Mouse (Mus musculus): Measurements from ENCODE around the gene Stambp. TPM values are rescaled to one million over a fixed set of nuclear protein-coding genes. Genes with fewer than 3 reads are reported as not detected.
"Not testable (repeated sequence)": the region's sequence is repeated elsewhere in the genome, so short reads cannot be mapped to it uniquely, and the experiment has no call there.

The Stambp gene
- 10 to 100 TPM; 12.7 to 80.9 (median 48.2) TPM for total RNA-seq (2018; cell fraction: chromatin; rRNA removed)
- total RNA-seq (2018; cell fraction: cytosol; rRNA removed): 10 to 100 TPM; 16.5 to 33.0 (median 24.4) TPM
- total RNA-seq (2018; cell fraction: nucleus; rRNA removed): 10 to 100 TPM; 11.8 to 63.6 (median 33.1) TPM
- polyA plus RNA-seq (2018): 22.5 to 49.4 TPM (median 24.4 TPM) in 3 replicates

GRCm38 (mm10) chr6:83572671-83573070, at the start of gene Stambp:
Gene Stambp, minus strand, starts transcription at chr6:83572729.
- WGBS (ENCODE audit: missing documents): 2% methylated on average over 6 of the region's 11 CpGs
- Histone ChIP-seq H3K27ac (peak within 1 kb of the TSS; percentile 44), H3K79me2 (ENCODE audit: inconsistent target) (peaks cover 42% of the 10 kb centered on the region), H3K36me3 (ENCODE audit: inconsistent target) (peaks cover 24% of the 10 kb centered on the region), H3K4me3 (ENCODE audit: inconsistent target) (peak within 1 kb of the TSS; percentile 84)

DNA sequence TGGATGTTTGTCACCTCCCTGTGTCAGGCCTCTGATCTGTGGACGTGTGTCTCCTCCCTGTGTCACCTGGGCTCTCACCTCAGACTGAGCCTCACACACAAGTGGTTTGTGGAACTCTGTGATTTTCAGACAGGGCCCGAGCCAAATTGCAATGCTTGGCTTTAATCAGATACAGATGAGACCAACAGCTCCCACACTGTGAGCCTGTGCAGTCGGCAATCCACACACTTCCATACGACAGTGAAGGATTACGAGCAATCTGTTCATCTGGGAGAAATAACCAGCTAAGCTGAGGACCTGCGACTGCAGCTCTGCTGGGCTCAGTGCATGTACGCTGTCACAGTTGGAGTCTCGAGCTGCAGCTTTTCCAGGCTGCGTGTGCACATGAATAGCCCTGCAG, 47.4 kb upstream of the Stambp start:
- Histone ChIP-seq H3K27ac (no peak overlapping the region), H3K36me3 (ENCODE audit: inconsistent target) (no peaks in the 10 kb centered on the region), H3K4me3 (ENCODE audit: inconsistent target) (no peak overlapping the region), H3K79me2 (ENCODE audit: inconsistent target) (no peaks in the 10 kb centered on the region)
- 86% methylated on average over 9 of the region's 9 CpGs for WGBS (ENCODE audit: missing documents)

- Histone ChIP-seq H3K4me3 (ENCODE audit: inconsistent target) (no peak overlapping the region), H3K79me2 (ENCODE audit: inconsistent target) (no peaks in the 10 kb centered on the region), H3K36me3 (ENCODE audit: inconsistent target) (no peaks in the 10 kb centered on the region), H3K27ac (no peak overlapping the region)
- WGBS (ENCODE audit: missing documents): 84% methylated on average over 13 of the region's 15 CpGs
Observed at GRCm38 (mm10) chr6:83617581-83618335, 45.2 kb upstream of the Stambp start.

- Histone ChIP-seq H3K4me3 (ENCODE audit: inconsistent target) (no peak overlapping the region), H3K27ac (no peak overlapping the region), H3K36me3 (ENCODE audit: inconsistent target) (no peaks in the 10 kb centered on the region), H3K79me2 (ENCODE audit: inconsistent target) (no peaks in the 10 kb centered on the region)
- 27% methylated on average over 5 of the region's 5 CpGs for WGBS (ENCODE audit: missing documents)
Observed at GRCm38 (mm10) chr6:83616512-83616911, 44.0 kb upstream of the Stambp start.

DNA sequence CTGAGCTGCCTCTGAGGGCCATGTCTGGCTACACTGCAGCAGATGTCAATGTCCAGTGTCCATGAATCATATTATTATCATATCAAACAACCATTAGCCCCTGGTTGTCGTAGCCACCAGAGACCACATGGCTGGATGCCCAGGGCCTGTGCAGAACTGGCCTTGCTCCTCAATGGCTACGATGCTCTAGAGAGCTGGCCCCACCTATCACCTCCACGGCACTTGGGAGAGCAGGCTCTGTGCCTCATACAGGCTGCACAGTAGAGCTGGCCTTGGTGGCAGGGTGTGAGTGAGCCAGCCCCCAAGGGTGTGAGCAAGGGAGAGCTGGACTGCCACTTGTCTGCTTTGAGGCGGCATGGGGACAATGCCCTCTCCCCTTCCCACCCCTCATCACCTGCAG, 41.9 kb upstream of the Stambp start:
- Histone ChIP-seq H3K36me3 (ENCODE audit: inconsistent target) (no peaks in the 10 kb centered on the region), H3K27ac (no peak overlapping the region), H3K79me2 (ENCODE audit: inconsistent target) (no peaks in the 10 kb centered on the region), H3K4me3 (ENCODE audit: inconsistent target) (no peak overlapping the region)
- 98% methylated on average over 4 of the region's 4 CpGs for WGBS (ENCODE audit: missing documents)

GRCm38 (mm10) chr6:83612976-83613375, 40.4 kb upstream of the Stambp start:
- no peaks in the 10 kb centered on the region for H3K36me3 ChIP-seq (ENCODE audit: inconsistent target)
- 83% methylated on average over 1 of the region's 1 CpGs for WGBS (ENCODE audit: missing documents)
- no peaks in the 10 kb centered on the region for H3K79me2 ChIP-seq (ENCODE audit: inconsistent target)
- no peak overlapping the region for H3K4me3 ChIP-seq (ENCODE audit: inconsistent target)
- peak overlapping the region; percentile 35; the same call in 1 of the 2 replicates for H3K27ac ChIP-seq

- 8% methylated on average over 6 of the region's 6 CpGs for WGBS (ENCODE audit: missing documents)
- Histone ChIP-seq H3K4me3 (ENCODE audit: inconsistent target) (no peak overlapping the region), H3K27ac (peak overlapping the region; percentile 46), H3K79me2 (ENCODE audit: inconsistent target) (no peaks in the 10 kb centered on the region), H3K36me3 (ENCODE audit: inconsistent target) (no peaks in the 10 kb centered on the region)
Observed at GRCm38 (mm10) chr6:83599636-83600174, 27.2 kb upstream of the Stambp start.

DNA sequence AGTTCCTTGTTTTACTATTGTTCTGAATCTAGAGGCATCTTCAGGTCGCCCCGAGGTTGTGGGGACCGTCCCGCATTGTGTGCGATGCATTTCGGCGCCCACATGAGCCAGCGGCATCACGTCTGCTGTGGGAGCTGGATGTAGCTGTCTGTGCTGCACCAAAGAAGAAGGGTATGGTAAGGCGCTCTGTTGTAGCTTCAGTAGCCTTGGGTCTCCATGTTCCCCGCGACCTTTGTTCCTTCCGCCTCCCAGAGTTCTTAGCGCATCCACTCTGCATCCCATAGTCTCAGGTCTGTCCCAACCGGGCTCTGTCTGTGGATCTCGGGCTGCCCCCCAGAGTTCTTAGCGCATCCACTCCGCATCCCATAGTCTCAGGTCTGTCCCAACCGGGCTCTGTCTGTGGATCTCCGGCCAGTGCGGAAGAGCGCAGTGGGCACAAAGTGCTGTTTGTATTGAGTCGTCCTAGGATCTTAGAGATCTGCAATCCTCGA, 26.6 kb upstream of the Stambp start:
- Histone ChIP-seq H3K36me3 (ENCODE audit: inconsistent target) (no peaks in the 10 kb centered on the region), H3K27ac (peak overlapping the region; percentile 46), H3K79me2 (ENCODE audit: inconsistent target) (no peaks in the 10 kb centered on the region), H3K4me3 (ENCODE audit: inconsistent target) (no peak overlapping the region; the same call in 1 of the 2 replicates)
- WGBS (ENCODE audit: missing documents): 39% methylated on average over 24 of the region's 24 CpGs

- no peak overlapping the region; the same call in 1 of the 2 replicates for H3K4me3 ChIP-seq (ENCODE audit: inconsistent target)
- WGBS (ENCODE audit: missing documents): 12% methylated on average over 9 of the region's 9 CpGs
- H3K27ac ChIP-seq: no peak overlapping the region
- H3K36me3 ChIP-seq (ENCODE audit: inconsistent target): no peaks in the 10 kb centered on the region
- no peaks in the 10 kb centered on the region for H3K79me2 ChIP-seq (ENCODE audit: inconsistent target)
Observed at GRCm38 (mm10) chr6:83598646-83599045, 26.1 kb upstream of the Stambp start.

DNA sequence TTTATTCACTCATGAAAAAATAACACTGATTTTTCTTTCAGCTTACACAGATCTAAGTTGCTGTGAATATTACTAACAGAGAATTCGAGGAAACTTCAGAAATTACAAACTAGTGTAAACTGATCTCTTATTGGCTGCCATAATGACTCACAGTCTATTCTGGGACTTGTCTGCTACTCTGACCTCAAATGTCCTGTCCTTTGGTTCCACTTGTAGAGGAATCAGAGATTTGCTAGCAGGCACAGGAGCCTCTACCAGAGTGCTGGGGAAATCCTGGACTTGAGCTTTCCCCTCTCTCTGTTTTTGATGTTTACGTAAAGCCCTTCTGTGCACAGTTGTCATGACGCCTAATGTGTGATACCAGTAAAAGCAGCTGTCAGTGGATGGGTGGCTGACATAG, 25.5 kb upstream of the Stambp start:
- H3K36me3 ChIP-seq (ENCODE audit: inconsistent target): no peaks in the 10 kb centered on the region
- no peak overlapping the region for H3K27ac ChIP-seq
- no peak overlapping the region for H3K4me3 ChIP-seq (ENCODE audit: inconsistent target)
- WGBS (ENCODE audit: missing documents): 52% methylated on average over 3 of the region's 3 CpGs
- H3K79me2 ChIP-seq (ENCODE audit: inconsistent target): no peaks in the 10 kb centered on the region

GRCm38 (mm10) chr6:83595035-83595434, 22.5 kb upstream of the Stambp start:
- Histone ChIP-seq H3K27ac (no peak overlapping the region), H3K36me3 (ENCODE audit: inconsistent target) (no peaks in the 10 kb centered on the region), H3K4me3 (ENCODE audit: inconsistent target) (no peak overlapping the region), H3K79me2 (ENCODE audit: inconsistent target) (no peaks in the 10 kb centered on the region)
- 81% methylated on average over 2 of the region's 2 CpGs for WGBS (ENCODE audit: missing documents)

DNA sequence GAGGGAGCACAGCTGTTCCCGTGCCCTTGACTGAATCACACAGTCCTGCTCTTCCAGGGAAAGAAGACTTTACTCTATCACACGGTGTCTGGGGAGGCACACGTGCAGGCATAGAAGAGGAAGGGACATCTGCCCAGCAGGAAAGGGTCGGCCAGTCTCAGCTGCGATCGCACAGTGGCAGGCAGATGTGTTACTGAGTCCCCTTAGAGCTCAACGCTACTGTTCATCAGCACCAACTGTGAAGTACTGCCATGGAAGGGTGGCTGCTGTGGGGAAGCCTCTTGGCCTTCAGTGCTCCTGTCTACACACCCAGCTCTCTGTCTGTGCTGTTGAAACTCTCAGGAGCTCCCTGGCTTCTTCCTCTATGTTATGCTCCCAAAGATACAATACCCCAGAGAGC, 21.4 kb upstream of the Stambp start:
- Histone ChIP-seq H3K27ac (no peak overlapping the region), H3K36me3 (ENCODE audit: inconsistent target) (no peaks in the 10 kb centered on the region), H3K79me2 (ENCODE audit: inconsistent target) (no peaks in the 10 kb centered on the region), H3K4me3 (ENCODE audit: inconsistent target) (no peak overlapping the region)
- 88% methylated on average over 7 of the region's 7 CpGs for WGBS (ENCODE audit: missing documents)

DNA sequence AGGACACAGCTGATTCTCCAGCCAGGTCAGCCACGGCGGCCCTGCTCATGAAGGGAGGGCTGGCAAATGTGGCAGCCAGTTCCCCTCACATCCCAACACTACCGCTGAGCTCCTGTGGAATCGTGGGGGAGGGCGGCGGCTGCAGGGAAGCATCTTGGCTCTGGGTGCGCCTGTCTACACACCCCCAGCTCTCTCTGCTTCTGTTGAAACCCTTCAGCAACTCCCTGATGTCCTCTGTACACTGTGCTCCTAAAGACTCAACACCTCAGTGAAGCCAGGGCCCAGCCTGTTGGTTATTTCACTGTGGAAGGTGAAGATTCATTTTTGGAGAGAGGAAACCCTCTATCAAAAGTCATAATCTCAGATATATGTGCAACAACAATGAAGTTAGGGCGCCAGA, 19.5 kb upstream of the Stambp start:
- Histone ChIP-seq H3K36me3 (ENCODE audit: inconsistent target) (no peaks in the 10 kb centered on the region), H3K4me3 (ENCODE audit: inconsistent target) (no peak overlapping the region), H3K79me2 (ENCODE audit: inconsistent target) (no peaks in the 10 kb centered on the region), H3K27ac (no peak overlapping the region)
- 91% methylated on average over 8 of the region's 8 CpGs for WGBS (ENCODE audit: missing documents)

GRCm38 (mm10) chr6:83590301-83590700, 17.8 kb upstream of the Stambp start:
- Histone ChIP-seq H3K79me2 (ENCODE audit: inconsistent target) (no peaks in the 10 kb centered on the region), H3K4me3 (ENCODE audit: inconsistent target) (no peak overlapping the region), H3K27ac (no peak overlapping the region), H3K36me3 (ENCODE audit: inconsistent target) (no peaks in the 10 kb centered on the region)
- 76% methylated on average over 3 of the region's 3 CpGs for WGBS (ENCODE audit: missing documents)

DNA sequence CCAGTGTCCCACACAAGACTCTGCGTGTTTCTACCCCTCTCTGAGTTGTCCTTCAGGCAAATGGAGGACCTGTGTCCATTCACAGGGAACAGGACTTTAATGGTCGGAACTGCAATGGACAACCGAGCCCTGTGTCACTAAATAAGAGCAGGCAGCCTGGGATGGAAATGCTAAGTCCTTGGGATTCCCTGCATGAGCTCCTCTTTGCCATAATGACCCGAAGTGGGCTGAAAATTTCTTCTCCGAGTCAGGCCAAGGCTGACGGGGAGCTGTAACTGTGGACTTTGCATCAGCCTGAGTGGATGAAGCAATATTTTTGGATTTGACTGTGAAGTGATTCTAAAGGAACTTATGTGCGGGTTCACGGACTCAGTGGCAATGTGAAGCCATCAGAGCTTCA, 14.7 kb upstream of the Stambp start:
- H3K36me3 ChIP-seq (ENCODE audit: inconsistent target): not testable (repeated sequence)
- 97% methylated on average over 8 of the region's 8 CpGs for WGBS (ENCODE audit: missing documents)

More for the DNA sequence above, 14.7 kb upstream of the Stambp start:
- H3K79me2 ChIP-seq (ENCODE audit: inconsistent target); H3K27ac ChIP-seq; H3K4me3 ChIP-seq (ENCODE audit: inconsistent target): not testable (repeated sequence)

Measured in macrophage (primary cell).